Comparison of ENCODE assay signal across 8 mouse cellular contexts in the genomic region with DNA sequence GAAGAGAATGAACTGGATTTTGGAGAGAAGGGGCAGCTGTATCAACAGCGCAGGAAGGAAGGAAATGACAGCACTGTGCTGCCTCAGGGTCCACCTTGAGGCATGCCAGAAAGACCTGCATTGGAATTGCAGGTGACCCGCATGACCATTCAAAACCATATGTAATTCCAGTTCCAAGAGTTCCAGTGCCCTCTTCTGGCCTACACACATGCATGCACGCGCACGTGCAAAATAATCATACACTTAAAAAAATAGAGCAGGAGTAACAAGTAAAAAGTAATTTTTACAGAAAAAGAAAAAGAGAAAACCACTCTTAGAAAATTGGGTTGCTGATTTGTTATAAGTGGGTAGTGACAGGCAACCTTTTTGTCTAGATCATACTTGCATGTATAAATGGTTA. TPM values are rescaled to one million over a fixed set of nuclear protein-coding genes. Genes with fewer than 3 reads are reported as not detected.
DNase-seq lines count a peak whose midpoint lies in the region; ATAC-seq and TF ChIP-seq lines count a peak whose summit lies in the region.

No protein-coding gene starts in this region.

- no peak for TF ChIP-seq POLR2A in CH12.LX (IDR thresholded peaks at IDR 0.05; ENCODE audit: low read depth, low read length)

- H3K9ac ChIP-seq in intestine, postnatal 0 days (ENCODE audit: low read depth, low read length), result no peak overlapping the region
- no peak overlapping the region for H3K9ac ChIP-seq in intestine, embryonic 16.5 days (ENCODE audit: low read depth, low read length)
- H3K9ac ChIP-seq in CH12.LX (ENCODE audit: insufficient read depth, low read depth), result no peak overlapping the region
- H3K9ac ChIP-seq in forebrain, embryonic 16.5 days (replicated peaks; ENCODE audit: low read depth, low read length), result no peak overlapping the region

- 89% methylated on average over 5 of the region's 5 CpGs for WGBS in intestine, postnatal 0 days
- 89% methylated on average over 5 of the region's 5 CpGs for WGBS in intestine, embryonic 16.5 days
- 96% methylated on average over 5 of the region's 5 CpGs for WGBS in forebrain, embryonic 16.5 days

- no peaks in the 10 kb centered on the region for H3K27me3 ChIP-seq in intestine, postnatal 0 days (replicated peaks; ENCODE audit: control insufficient read depth, insufficient read depth, low read length)
- H3K27me3 ChIP-seq in intestine, embryonic 16.5 days (replicated peaks; ENCODE audit: control insufficient read depth, insufficient read depth, low read length), result no peaks in the 10 kb centered on the region
- H3K27me3 ChIP-seq in CH12.LX (replicated peaks), result no peaks in the 10 kb centered on the region
- no peaks in the 10 kb centered on the region for H3K27me3 ChIP-seq in forebrain, embryonic 16.5 days (replicated peaks; ENCODE audit: control insufficient read depth, insufficient read depth, low read length)

- dilution Hi-C loops in CH12.LX (cut with MboI; ENCODE audit: extremely low pct_ligation_motif_present, extremely low pct_unique_long_range_greater_than_20kb, low sequenced_read_pairs), result no loop called here

- peak; percentile 64 for TF ChIP-seq CTCF in intestine, postnatal 0 days (IDR thresholded peaks at IDR 0.05; ENCODE audit: low read depth)
- TF ChIP-seq CTCF in CH12.LX (conservative IDR thresholded peaks at IDR 0.05 in 1 of 2, IDR thresholded peaks at IDR 0.05 in 1 of 2; ENCODE audit: low read depth in 2 of 2, low read length in 2 of 2), result peak in 1 of 2 experiments; percentile 54; a peak in 2 of 4 replicates

- H3K27ac ChIP-seq in intestine, postnatal 0 days (ENCODE audit: low read depth, low read length), result no peak overlapping the region
- H3K27ac ChIP-seq in intestine, embryonic 16.5 days (ENCODE audit: low read length), result no peak overlapping the region
- no peak overlapping the region for H3K27ac ChIP-seq in CH12.LX (ENCODE audit: insufficient read depth, low read depth)
- no peak overlapping the region for H3K27ac ChIP-seq in forebrain, embryonic 16.5 days (ENCODE audit: low read length)

- peak; percentile 53 for TF ChIP-seq RAD21 in CH12.LX (IDR thresholded peaks at IDR 0.05; ENCODE audit: low read depth, low read length)

- H3K4me1 ChIP-seq in intestine, postnatal 0 days (replicated peaks; ENCODE audit: control insufficient read depth, insufficient read depth, low read length), result no peaks in the 10 kb centered on the region
- no peaks in the 10 kb centered on the region for H3K4me1 ChIP-seq in intestine, embryonic 16.5 days (ENCODE audit: control insufficient read depth, insufficient read depth, low read length)
- peaks cover under 1 to 7% of the 10 kb centered on the region in 2 experiments; a peak in 3 of 4 replicates for H3K4me1 ChIP-seq in CH12.LX (ENCODE audit: control insufficient read depth in 1 of 2, insufficient read depth in 2 of 2)
- no peaks in the 10 kb centered on the region for H3K4me1 ChIP-seq in forebrain, embryonic 16.5 days (replicated peaks; ENCODE audit: control insufficient read depth, insufficient read depth, low read length)

- in situ Hi-C loops in CH12.LX (cut with MboI; ENCODE audit: low pct_ligation_motif_present, low pct_unique_long_range_greater_than_20kb, low sequenced_read_pairs), result no loop called here

- DNase-seq in CH12.LX (ENCODE audit: extremely low read depth) (peak; percentile 15), adipocyte (ENCODE audit: low spot score) (peak; percentile 32)
- no peak for DNase-seq in right cerebral cortex, postnatal 25 days
- DNase-seq in layer of hippocampus, postnatal 14 days (ENCODE audit: low spot score in 2 of 2), result no peak

- no peaks in the 10 kb centered on the region; the same call in none of the 2 replicates for H3K79me2 ChIP-seq in CH12.LX (replicated peaks; ENCODE audit: control insufficient read depth, extremely low read depth, insufficient read depth, poor library complexity, severe bottlenecking)

- ATAC-seq in intestine, postnatal 0 days, result no peak
- ATAC-seq in intestine, embryonic 16.5 days, result no peak
- peak; percentile 64 for ATAC-seq in megakaryocyte, adult 5-6 weeks (ENCODE audit: poor library complexity, severe bottlenecking)
- no peak for ATAC-seq in forebrain, embryonic 16.5 days

- H3K4me2 ChIP-seq in intestine, postnatal 0 days (replicated peaks; ENCODE audit: low read depth), result no peak overlapping the region
- no peak overlapping the region for H3K4me2 ChIP-seq in intestine, embryonic 16.5 days (ENCODE audit: low read depth, low read length)
- no peak overlapping the region for H3K4me2 ChIP-seq in CH12.LX (ENCODE audit: insufficient read depth, low read depth, poor library complexity, severe bottlenecking)
- no peak overlapping the region for H3K4me2 ChIP-seq in forebrain, embryonic 16.5 days (ENCODE audit: low read length)

- H3K4me3 ChIP-seq in intestine, postnatal 0 days (ENCODE audit: low read depth, low read length), result no peak overlapping the region
- H3K4me3 ChIP-seq in intestine, embryonic 16.5 days (ENCODE audit: low read length), result no peak overlapping the region
- no peak overlapping the region for H3K4me3 ChIP-seq in CH12.LX (replicated peaks in 1 of 3; ENCODE audit: low read depth in 2 of 3, low read length in 2 of 3, poor library complexity in 1 of 3)
- H3K4me3 ChIP-seq in forebrain, embryonic 16.5 days (replicated peaks; ENCODE audit: low read length), result no peak overlapping the region

- H3K9me3 ChIP-seq in intestine, postnatal 0 days (ENCODE audit: control insufficient read depth), result no peaks in the 10 kb centered on the region
- no peaks in the 10 kb centered on the region for H3K9me3 ChIP-seq in intestine, embryonic 16.5 days (ENCODE audit: control insufficient read depth, low read length)
- H3K9me3 ChIP-seq in CH12.LX (replicated peaks; ENCODE audit: low read length), result no peaks in the 10 kb centered on the region
- H3K9me3 ChIP-seq in forebrain, embryonic 16.5 days (ENCODE audit: control insufficient read depth, low read length), result no peaks in the 10 kb centered on the region

- TF ChIP-seq EP300 in CH12.LX (IDR thresholded peaks at IDR 0.05; ENCODE audit: low read length), result no peak

- H3K36me3 ChIP-seq in intestine, postnatal 0 days (ENCODE audit: control insufficient read depth, insufficient read depth), result peaks cover 46% of the 10 kb centered on the region
- peaks cover 12% of the 10 kb centered on the region; the same call in 1 of the 2 replicates for H3K36me3 ChIP-seq in intestine, embryonic 16.5 days (ENCODE audit: control insufficient read depth, insufficient read depth, low read length)
- peaks cover 60 to 81% of the 10 kb centered on the region in 2 experiments for H3K36me3 ChIP-seq in CH12.LX (replicated peaks in 1 of 2; ENCODE audit: control insufficient read depth in 1 of 2, insufficient read depth in 1 of 2, low read length in 1 of 2)
- peaks cover 31% of the 10 kb centered on the region for H3K36me3 ChIP-seq in forebrain, embryonic 16.5 days (ENCODE audit: control insufficient read depth, insufficient read depth)

RNA-seq across cellular contexts. Expression of a gene that starts 7.4 kb away (rescaled TPM):
- 23.6 and 26.2 TPM in 2 replicates for polyA plus RNA-seq in intestine, postnatal 0 days (2015; fragmentation: Nextera tagmentation; extraction: Ambion mirVana)
- polyA plus RNA-seq in intestine, embryonic 16.5 days (2015; fragmentation: Nextera tagmentation; extraction: Ambion mirVana), result 35.1 and 35.6 TPM in 2 replicates
- total RNA-seq in CH12.LX (2012; rRNA removed) (33.6 and 40.8 TPM in 2 replicates), CH12.LX (2014; rRNA removed) (23.8 and 23.9 TPM in 2 replicates)
- polyA plus RNA-seq in CH12.LX (2012; ENCODE audit: insufficient read length, low read depth), result 36.0 and 38.5 TPM in 2 replicates
- total RNA-seq in megakaryocyte, adult 5-6 weeks (2015), result 45.7 and 49.6 TPM in 2 replicates
- 73.1 and 78.6 TPM in 2 replicates for total RNA-seq in megakaryocyte, adult 5-6 weeks (2017)
- 10 to 100 TPM; 66.3 to 67.1 TPM for total RNA-seq in layer of hippocampus, postnatal 14 days (2021)
- 91.2 and 92.4 TPM in 2 replicates for polyA plus RNA-seq in forebrain, embryonic 16.5 days (2015; fragmentation: Nextera tagmentation; extraction: Ambion mirVana)

RNA-seq across cellular contexts. Expression of a gene that starts 33.1 kb away (rescaled TPM):
- 2.0 TPM in 2 replicates for polyA plus RNA-seq in intestine, postnatal 0 days (2015; fragmentation: Nextera tagmentation; extraction: Ambion mirVana)
- polyA plus RNA-seq in intestine, embryonic 16.5 days (2015; fragmentation: Nextera tagmentation; extraction: Ambion mirVana), result 2.3 and 2.7 TPM in 2 replicates
- total RNA-seq in CH12.LX (2012; rRNA removed) (4.3 and 5.9 TPM in 2 replicates), CH12.LX (2014; rRNA removed) (4.2 and 5.3 TPM in 2 replicates)
- polyA plus RNA-seq in CH12.LX (2012; ENCODE audit: insufficient read length, low read depth), result 3.6 and 3.9 TPM in 2 replicates
- total RNA-seq in megakaryocyte, adult 5-6 weeks (2015), result 2.5 and 4.2 TPM in 2 replicates
- total RNA-seq in megakaryocyte, adult 5-6 weeks (2017), result 5.9 and 8.1 TPM in 2 replicates
- 10 to 100 TPM; 15.5 to 16.5 TPM for total RNA-seq in layer of hippocampus, postnatal 14 days (2021)
- 20.1 and 21.1 TPM in 2 replicates for polyA plus RNA-seq in forebrain, embryonic 16.5 days (2015; fragmentation: Nextera tagmentation; extraction: Ambion mirVana)

RNA-seq across cellular contexts. Expression of a gene that starts 33.5 kb away (rescaled TPM):
- 8.1 and 9.1 TPM in 2 replicates for polyA plus RNA-seq in intestine, postnatal 0 days (2015; fragmentation: Nextera tagmentation; extraction: Ambion mirVana)
- 13.7 and 14.5 TPM in 2 replicates for polyA plus RNA-seq in intestine, embryonic 16.5 days (2015; fragmentation: Nextera tagmentation; extraction: Ambion mirVana)
- total RNA-seq in CH12.LX (2012; rRNA removed), result 15.0 and 15.7 TPM in 2 replicates
- 10.0 and 10.8 TPM in 2 replicates for total RNA-seq in CH12.LX (2014; rRNA removed)
- polyA plus RNA-seq in CH12.LX (2012; ENCODE audit: insufficient read length, low read depth), result 18.0 and 18.2 TPM in 2 replicates
- total RNA-seq in megakaryocyte, adult 5-6 weeks (2015), result 11.9 and 12.6 TPM in 2 replicates
- total RNA-seq in megakaryocyte, adult 5-6 weeks (2017), result 22.7 and 24.6 TPM in 2 replicates
- total RNA-seq in layer of hippocampus, postnatal 14 days (2021), result 10 to 100 TPM; 44.1 to 46.2 TPM
- polyA plus RNA-seq in forebrain, embryonic 16.5 days (2015; fragmentation: Nextera tagmentation; extraction: Ambion mirVana), result 23.9 and 26.5 TPM in 2 replicates

RNA-seq across cellular contexts. Expression of a gene that starts 35.0 kb away (rescaled TPM):
- 14.9 and 15.2 TPM in 2 replicates for polyA plus RNA-seq in intestine, postnatal 0 days (2015; fragmentation: Nextera tagmentation; extraction: Ambion mirVana)
- 28.3 and 29.6 TPM in 2 replicates for polyA plus RNA-seq in intestine, embryonic 16.5 days (2015; fragmentation: Nextera tagmentation; extraction: Ambion mirVana)
- 39.6 and 40.1 TPM in 2 replicates for total RNA-seq in CH12.LX (2012; rRNA removed)
- 12.2 and 14.4 TPM in 2 replicates for total RNA-seq in CH12.LX (2014; rRNA removed)
- polyA plus RNA-seq in CH12.LX (2012; ENCODE audit: insufficient read length, low read depth), result 24.5 and 27.9 TPM in 2 replicates
- total RNA-seq in megakaryocyte, adult 5-6 weeks (2015), result 7.5 and 14.5 TPM in 2 replicates
- total RNA-seq in megakaryocyte, adult 5-6 weeks (2017), result 15.9 and 17.9 TPM in 2 replicates
- 10 to 100 TPM; 76.3 to 84.0 TPM for total RNA-seq in layer of hippocampus, postnatal 14 days (2021)
- 61.7 and 68.9 TPM in 2 replicates for polyA plus RNA-seq in forebrain, embryonic 16.5 days (2015; fragmentation: Nextera tagmentation; extraction: Ambion mirVana)

RNA-seq across cellular contexts. Expression of a gene that starts 43.2 kb away (rescaled TPM):
- 0.63 and 0.78 TPM in 2 replicates for polyA plus RNA-seq in intestine, postnatal 0 days (2015; fragmentation: Nextera tagmentation; extraction: Ambion mirVana)
- 0.80 and 0.84 TPM in 2 replicates for polyA plus RNA-seq in intestine, embryonic 16.5 days (2015; fragmentation: Nextera tagmentation; extraction: Ambion mirVana)
- total RNA-seq in CH12.LX (2012; rRNA removed) (0.64 and 0.67 TPM in 2 replicates), CH12.LX (2014; rRNA removed) (not detected in 2 replicates)
- 0.98 and 1.3 TPM in 2 replicates for polyA plus RNA-seq in CH12.LX (2012; ENCODE audit: insufficient read length, low read depth)
- not detected in 2 replicates for total RNA-seq in megakaryocyte, adult 5-6 weeks (2015)
- total RNA-seq in megakaryocyte, adult 5-6 weeks (2017), result 0.11 TPM in 1 of 2 replicates, not detected in the other
- 1 to 10 TPM; 2.8 to 3.7 TPM for total RNA-seq in layer of hippocampus, postnatal 14 days (2021)
- polyA plus RNA-seq in forebrain, embryonic 16.5 days (2015; fragmentation: Nextera tagmentation; extraction: Ambion mirVana), result 1.9 and 3.2 TPM in 2 replicates

Comparison
In these comparisons a context has a peak if more than half of its experiments do, and no peak if none do; other contexts are left out.
1. DNase-seq: peak in CH12.LX (single experiment) and adipocyte (single experiment); none in right cerebral cortex, postnatal 25 days (single experiment) and layer of hippocampus, postnatal 14 days (0 of 2).